Mouse (Mus musculus): ENCODE measurements around the gene 1700015G11Rik.

The 1700015G11Rik gene

DNA sequence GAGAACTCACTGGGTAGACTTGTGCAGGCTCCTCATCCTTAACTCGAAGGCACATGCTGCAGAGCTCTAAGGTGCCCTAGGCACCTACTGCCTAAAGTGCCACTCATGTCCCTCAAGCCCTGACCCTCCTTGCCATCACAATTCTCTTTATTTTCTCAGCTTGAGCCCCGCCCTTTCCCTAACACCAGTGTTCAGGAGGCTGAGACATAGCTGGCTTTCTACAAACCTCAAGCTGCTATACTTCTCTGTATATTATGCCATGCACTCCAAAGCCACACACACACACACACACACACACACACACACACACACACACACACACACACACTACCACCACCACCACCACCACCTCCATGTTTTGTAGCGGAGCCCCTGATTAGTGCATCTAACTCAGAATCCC lies at the start of gene 1700015G11Rik:
1700015G11Rik (minus strand) TSS at position 101 of the 400 bp plus-strand sequence.
- DNase-seq (ENCODE audit: extremely low read depth, low read depth, low spot score) = no peak

DNA sequence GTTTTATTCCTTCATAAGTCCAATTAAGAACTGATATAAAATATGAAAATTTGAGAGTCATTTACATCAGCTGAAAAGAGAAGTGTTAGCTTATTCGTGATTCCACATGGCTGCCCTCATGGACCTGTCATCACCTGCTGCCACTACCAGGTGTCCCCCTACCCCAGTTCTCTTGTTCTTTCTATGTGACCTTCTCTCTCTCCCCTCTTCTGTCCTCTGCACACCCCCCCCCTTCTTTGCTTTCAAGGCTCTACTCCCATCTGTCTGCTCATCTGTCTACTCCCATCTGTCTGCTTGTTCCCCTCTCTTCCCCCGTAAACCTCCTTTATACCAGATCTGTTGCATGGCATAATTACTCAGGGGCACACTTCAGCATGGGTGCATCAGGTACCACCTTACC lies 41.4 kb upstream of the 1700015G11Rik start:
- DNase-seq (ENCODE audit: extremely low read depth, low read depth, low spot score) = no peak

DNA sequence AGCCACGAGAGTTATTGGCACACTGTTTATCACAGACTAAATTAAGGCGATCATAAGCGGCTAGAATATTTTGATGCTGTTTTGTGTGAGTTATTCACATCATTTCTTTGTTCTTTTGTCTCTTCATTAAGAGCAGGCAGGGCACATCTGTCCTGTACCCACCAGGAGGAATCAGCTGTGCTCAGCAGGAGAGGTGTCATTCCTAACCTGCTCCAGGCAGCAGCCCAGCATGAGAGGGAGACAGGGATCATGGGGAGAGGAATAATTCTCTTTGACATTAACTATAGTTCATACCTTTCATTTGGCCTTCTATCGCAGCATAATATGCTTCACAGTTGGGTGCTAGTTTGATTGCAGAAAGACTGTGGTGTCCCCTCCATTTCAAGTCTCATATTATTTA lies 40.7 kb upstream of the 1700015G11Rik start:
- DNase-seq (ENCODE audit: extremely low read depth, low read depth, low spot score) = no peak

DNA sequence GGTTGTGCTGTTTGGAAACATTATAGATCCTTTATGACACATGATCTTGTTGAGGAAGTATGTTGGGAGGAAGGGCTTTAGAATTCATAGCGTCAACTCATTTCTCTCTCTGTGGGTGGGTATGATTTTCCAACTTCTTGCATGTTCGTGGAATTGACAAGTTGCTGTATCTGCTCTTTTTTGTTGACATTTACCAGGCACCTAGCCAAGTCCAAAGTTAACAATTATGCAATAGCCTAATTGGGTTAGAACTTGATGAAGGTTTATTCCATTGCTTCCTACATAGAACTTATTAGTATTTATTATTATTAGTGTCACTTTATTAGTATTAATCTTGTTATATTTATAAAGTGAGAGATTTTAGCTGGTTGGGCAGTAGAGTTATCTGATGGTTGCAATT lies 40.3 kb upstream of the 1700015G11Rik start:
- DNase-seq (ENCODE audit: extremely low read depth, low read depth, low spot score) = no peak

DNA sequence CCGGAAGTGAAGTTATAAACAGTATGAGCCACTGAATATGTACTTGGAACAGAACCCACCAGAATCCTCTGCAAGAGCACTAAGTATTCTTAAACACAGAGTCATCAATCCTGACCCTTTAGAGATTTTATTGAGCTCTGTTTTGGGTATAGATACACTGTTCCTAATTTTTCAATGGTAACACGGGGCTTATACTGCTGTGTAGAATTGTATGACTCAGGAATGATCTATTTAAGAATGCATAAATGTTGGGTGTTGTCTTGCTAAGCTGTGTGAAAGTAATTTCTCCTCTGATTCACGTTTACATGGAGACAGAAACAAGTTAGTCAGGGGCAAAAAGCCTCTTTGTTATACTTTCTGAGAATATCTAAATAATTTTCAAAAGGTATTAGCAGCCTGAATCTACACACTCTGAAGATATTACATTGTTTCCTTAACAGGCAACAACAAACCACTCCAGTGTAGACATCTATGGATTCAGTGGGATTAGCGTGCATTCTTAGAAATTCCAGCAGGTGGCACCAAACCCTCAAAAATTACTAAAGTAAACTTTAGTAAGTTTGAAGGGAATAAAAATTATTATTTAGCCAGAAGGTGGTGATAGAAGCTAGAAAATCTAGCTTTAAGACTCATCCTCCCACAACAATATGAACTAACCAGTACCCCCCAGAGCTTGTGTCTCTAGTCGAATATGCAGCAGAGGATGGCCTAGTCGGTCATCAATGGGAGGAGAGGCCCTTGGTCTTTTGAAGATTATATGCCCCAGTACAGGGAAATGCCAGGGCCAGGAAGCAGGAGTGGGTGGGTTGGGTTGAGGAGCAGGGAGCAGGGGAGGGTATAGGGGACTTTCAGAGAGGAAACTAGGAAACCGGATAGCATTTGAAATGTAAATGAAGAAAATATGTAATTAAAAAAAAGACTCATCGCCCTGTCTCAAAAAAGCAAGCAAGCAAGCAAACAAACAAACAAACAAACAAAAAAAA lies 22.4 kb upstream of the 1700015G11Rik start:
- no peak for DNase-seq (ENCODE audit: extremely low read depth, low read depth, low spot score)

DNA sequence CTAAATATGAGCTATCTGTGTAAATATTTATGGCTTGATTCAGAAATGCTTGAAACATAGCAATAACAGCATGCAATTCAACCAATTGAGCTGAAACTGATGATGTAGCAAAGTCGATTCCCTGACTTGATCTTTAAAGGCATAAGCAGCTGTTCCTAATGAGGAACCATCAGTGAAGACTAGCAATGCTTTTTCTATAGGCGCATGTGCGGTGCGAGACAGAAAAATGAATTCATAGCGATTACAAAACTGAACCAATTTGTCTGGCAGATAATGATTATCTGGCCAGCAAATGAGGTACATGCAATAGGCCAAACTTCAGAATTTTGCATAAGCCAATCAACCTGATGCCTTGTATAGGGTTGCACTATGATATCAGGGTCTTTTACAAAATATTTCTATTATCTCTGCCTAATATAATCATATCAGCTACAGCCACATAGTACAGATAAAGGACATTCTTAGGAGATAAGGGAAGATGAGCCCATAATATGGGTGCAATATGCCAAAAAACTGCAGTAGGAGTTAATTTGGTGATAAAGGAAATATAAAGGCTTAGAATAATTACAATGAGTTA lies 8.6 kb upstream of the 1700015G11Rik start:
- DNase-seq (ENCODE audit: extremely low read depth, low read depth, low spot score) = no peak

DNA sequence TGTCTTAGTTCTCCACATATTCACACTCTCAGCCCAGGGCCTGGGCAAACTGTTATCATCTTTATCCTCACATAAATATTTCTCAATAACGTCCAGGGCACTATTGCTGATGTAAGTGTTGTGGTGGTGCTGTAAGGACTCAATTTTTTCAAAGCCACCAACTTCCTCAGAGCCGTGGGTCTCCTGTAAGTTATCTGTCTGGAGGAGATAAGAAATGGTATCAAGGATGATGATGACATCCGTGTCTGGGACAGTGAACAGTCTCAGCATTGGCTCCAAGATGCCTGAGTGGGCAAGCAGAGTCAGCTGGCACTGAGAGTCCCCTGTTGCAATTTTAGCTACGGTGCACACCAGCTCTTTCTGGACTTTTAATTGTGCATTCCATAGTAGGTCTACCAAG lies 6.5 kb upstream of the 1700015G11Rik start:
- DNase-seq (ENCODE audit: extremely low read depth, low read depth, low spot score) = no peak

DNA sequence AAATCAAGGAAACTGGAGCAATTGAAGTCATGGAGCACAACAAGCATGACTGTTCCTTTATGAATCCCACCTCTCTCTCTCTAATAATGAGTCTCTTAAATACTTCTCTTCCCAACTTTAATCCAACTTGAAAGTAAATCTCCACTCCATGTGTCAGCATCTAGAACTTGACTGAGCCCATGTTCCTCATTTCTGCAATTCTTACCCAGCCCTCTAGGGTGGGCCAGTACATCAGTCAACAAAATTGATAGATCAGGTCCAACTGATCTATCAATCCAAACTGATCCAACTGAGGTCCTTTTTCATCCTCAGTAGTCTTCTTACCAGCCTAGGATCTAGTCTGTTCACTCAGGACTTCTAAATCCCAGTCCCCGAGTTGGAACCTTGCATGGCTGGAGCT lies 348 bp downstream of the 1700015G11Rik start:
- no peak for DNase-seq (ENCODE audit: extremely low read depth, low read depth, low spot score)

DNA sequence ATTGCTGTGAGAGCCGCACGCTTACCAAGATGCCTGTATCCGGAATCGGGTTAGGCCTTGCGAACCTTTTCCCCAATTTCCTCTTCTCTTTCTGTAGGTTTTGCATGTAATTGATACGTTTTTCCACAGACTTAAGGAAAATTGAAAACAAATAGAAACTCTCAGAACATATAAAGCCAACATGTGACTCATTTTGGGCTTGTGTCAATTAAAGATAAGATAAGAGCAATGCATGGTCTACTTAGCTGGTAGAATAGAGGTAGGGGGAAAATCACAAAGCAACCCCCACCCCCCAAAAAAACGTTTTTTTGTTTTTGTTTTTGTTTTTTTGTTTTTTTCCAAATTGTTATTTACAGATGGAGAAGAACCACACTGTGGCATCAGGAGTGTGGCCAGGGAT lies 2.1 kb downstream of the 1700015G11Rik start:
- DNase-seq (ENCODE audit: extremely low read depth, low read depth, low spot score) = no peak

DNA sequence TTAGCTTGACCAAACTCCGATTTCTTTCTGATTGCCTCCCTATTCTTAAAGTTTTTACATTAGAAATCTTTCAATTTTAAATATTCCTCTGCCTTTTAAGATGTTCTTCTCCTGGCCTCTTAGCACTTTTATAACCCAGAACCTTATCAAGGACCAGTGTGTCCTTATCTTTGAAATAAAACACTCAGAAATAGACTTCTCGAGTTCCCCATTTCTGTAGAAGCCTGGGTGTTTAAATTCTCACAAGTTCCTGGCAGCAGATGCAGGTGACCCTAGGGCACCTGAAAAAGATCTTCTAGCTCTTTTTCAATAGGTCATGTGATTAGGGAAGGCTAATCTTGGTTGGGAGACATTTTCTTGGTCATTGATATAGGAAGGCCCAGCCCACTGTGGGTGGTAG lies 8.4 kb downstream of the 1700015G11Rik start:
- DNase-seq (ENCODE audit: extremely low read depth, low read depth, low spot score) = no peak

DNA sequence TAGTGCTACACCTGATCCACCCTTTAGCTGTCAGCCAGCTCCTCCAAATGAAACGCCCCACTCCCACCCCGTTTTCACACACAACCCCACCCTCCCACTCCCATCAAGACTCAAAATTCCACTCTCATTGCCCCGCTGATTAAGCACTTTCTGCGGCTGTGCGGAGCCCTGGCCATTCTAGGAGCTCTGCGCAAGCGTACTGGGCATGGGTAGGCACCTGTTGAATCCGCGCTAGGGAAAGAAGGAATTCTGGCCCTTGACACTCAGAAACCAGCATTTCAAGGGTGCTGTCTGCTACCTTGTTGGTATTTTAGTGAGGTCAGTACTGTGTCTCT lies 9.3 kb downstream of the 1700015G11Rik start:
- no peak for DNase-seq (ENCODE audit: extremely low read depth, low read depth, low spot score)

DNA sequence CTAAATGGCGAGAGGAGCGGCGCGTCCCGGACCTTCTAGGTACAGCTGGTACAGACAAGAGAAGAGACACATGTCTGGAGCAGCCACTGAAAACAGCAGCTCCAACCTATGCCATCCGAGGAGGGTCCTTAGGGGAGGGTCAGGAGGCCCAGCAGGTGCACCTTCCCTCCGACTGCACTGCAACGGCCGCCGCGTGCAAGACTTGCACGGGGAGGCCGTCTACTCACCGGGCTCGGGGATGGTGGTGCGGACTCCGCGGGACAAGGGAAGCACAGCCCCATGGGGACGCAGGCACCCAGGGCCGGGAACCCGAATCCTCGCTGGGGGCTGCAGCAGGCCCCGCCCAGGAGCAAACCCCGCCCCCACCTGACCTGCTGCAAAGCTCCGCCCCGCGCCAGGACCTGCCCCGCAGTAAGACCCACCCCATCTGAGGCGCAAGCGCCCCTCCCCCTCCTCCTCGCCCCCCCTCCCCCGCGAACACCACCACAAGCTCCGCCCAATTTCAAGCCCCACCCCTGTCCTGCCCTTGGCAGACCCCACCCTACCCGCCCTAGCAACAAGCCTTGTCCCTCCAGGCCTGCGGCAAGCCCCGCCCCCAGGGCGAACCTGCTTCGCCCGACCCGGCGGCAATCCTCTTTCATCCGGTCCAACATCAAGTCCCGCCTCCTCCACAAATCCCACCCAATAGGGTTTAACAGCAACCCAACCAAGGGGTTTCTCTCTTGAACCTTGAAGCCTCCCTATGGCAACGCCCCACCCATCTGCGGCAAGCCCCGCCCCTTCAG lies 9.8 kb downstream of the 1700015G11Rik start, which contains the start of gene Svip:
Svip (minus strand) TSS at position 508 of the 785 bp plus-strand sequence.
- DNase-seq (ENCODE audit: extremely low read depth, low read depth, low spot score) = peak; percentile 55

DNA sequence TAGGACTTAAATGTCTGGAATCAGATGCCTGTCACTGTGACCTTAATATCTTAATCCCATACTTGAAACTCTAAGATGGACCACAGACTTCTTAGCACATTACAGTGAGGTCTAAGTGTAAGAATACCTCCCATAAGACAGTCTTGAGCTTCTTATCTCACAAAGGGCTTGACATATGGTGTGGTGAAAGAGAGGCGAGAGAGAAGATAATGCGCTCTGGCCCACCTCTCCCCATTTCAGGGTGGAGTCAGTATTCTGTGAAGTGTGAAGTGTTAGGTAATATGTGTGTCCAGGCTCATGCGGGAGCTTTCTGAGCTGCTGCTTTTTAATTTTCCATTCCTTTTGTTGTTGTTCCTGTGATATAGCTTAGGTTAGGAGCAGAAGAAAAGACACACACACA lies 24.5 kb downstream of the 1700015G11Rik start:
- no peak for DNase-seq (ENCODE audit: extremely low read depth, low read depth, low spot score)

DNA sequence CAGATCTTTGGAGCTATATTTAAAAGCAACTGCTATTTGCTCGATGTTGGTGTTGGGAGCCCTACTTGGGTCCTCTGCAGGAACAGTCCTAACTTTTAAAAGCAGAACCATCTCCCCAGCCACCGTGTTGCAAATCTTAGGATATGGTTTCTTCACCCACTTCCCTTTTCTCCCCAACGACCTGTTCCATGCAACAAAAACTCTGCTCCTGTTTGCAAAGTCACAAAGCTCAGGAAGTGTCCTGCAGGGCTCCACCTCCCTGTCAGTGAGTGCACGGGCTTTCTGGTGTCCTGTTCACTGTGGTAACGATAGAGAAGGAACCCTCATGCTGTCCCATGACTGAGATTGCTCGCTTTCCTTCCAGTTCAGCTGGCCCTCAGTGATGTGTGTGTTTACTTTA lies 28.6 kb downstream of the 1700015G11Rik start:
- DNase-seq (ENCODE audit: extremely low read depth, low read depth, low spot score) = no peak

DNA sequence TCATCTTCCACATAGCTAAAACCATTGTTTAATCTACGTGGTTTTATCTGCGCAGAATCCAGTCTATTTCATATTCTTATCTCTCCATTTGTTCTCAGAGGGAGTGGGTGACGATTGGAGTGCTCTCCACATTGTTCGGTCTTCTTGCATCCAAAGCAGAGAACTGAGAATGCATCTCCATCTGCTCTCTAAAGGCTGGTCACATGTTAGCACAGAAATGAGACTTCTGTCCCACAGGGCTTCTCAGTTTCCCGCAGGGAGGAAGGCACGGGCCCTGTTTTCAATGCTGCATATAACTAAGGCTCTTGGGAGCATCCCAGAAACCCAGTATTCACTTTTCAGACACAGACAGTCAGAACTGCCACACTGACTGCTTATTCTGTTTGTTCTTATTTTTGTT lies 29.8 kb downstream of the 1700015G11Rik start:
- no peak for DNase-seq (ENCODE audit: extremely low read depth, low read depth, low spot score)

DNA sequence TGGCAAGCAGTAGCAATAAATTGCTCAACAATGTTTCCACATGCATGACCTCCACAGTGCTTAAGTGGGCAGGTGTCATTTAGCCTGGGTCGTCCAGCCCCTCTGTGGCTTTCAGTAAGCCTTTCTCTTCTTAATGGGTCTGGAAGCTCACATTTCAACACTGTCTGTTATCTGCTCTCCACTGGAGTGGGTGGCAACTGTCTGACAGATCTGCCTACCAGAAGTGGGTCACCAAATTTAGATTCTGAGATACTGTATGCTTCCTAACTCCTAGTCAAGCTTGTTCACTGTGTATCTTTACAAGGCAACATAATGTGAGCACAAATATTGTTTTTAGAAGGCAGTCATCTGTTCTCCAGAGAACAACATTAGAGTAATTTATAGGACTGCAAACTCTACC lies 33.2 kb downstream of the 1700015G11Rik start:
- no peak for DNase-seq (ENCODE audit: extremely low read depth, low read depth, low spot score)

DNA sequence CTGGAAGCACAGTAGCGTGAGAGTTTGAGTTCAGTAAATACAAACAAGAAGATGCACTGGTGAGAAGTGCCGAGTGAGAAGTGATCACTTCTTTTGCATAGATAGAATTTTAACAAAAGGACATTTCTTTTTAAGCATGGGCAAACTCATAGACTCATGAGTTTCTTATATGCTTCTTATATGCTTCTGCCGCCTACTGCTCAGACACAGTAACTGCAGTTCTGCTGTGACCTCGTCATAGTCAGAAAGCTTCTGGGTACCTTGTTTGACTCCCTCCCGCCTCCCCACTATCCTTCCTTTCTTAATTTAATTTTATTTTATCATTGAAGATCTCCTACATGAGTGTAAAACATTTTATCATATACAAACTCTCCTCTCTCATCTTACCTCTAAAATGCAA lies 36.3 kb downstream of the 1700015G11Rik start:
- DNase-seq (ENCODE audit: extremely low read depth, low read depth, low spot score) = no peak

DNA sequence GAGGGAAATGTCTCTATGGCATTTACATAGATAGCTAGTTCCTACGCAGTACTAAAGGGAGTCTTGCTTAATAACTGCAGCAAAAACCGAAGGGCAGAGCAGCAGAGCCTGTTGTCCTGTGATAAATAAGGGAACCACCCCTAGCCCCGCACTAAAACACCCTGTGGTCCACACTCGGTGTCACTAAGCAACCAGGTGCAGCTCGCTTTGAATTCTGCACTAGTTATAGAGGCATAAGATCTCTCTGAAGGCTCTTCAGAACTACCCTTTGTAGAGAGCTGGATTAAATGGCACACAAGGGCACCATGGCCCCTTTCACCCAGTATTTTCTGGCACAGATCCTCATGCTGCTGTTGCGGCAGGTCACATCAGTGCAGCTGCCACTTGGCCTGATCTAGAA lies 40.3 kb downstream of the 1700015G11Rik start:
- no peak for DNase-seq (ENCODE audit: extremely low read depth, low read depth, low spot score)

DNA sequence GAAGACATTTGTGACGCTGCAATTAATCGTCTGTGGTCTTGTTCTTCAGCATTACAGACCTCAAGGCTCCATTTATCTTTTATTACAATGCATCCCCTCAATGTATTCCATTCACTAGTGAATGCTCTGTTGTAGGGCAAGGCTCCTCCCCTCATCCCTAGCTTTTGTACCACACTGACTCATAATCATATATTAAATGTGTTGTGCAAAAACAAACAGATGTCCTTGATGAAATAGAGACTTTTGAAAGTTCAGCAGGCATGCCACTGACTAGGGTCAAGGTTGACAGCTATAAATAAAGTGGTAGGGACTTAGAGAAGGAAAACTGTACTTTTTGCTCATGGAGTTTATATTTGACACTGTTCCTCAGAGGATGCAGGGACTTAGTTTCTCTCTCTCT lies 42.0 kb downstream of the 1700015G11Rik start:
- no peak for DNase-seq (ENCODE audit: extremely low read depth, low read depth, low spot score)

DNA sequence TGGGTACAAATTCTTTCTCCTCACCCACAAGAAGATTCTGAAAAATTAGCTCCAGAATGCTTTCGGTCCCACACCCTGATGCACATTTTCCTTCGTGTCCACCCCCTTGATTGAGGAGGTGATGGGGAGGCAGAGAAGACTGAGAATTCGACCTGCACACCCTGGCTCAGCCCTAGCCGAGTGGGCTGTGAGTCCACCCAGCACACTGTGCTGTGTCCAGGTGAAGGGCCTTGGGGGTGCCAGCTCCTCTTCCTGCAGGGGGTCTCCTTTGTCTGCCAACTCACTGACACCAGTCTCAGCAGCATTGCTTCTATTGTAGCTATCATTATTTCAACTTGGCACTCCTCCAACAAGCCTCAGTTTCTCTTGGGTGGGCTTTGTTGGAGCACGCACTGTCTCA lies 42.4 kb downstream of the 1700015G11Rik start:
- DNase-seq (ENCODE audit: extremely low read depth, low read depth, low spot score) = no peak

DNA sequence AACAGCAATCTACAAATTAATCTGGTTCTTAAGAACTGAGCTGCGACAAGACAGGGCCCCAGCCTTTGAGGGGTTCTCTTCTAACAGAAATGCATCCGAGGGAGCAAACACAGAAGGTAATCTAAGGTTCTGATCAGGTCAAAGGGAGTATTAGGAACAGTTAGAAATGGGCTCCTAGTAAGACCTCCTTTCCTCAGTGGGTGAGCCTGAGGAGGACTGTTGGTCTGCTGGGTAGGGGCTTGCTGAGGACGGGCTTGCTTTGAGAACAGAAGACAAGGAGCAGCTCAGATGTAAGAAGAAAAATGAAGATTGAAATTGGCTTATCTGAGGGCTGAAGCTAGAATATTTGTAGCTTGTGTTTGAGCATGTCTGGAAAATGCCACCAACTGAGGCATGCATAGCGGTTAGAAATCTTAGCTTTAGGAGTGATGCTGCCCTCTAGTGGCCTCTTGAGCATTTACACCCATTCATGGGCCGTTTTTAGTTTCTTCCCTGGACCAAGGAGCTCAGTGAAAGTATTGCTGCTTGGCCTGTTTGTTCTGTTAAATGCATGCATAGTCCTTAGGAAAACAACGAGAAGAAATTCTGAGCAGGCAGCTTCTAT lies 43.2 kb downstream of the 1700015G11Rik start:
- no peak for DNase-seq (ENCODE audit: extremely low read depth, low read depth, low spot score)
